Mouse (Mus musculus) forebrain, embryonic 13.5 days (tissue): ENCODE measurements at regions not wholly inside any gene's neighbourhood (a gene's known extent, or its start where the extent isn't known, plus 50 kb on each side); places are given as distances from the start of the nearest gene placed in this dataset.

Source experiments
- ATAC-seq: fragments of 200-750 bp; cut with Nextera tagmentation; 2 replicates; pipeline ENCODE4 v1.8.0; 2017
- H3K27ac ChIP-seq: fragments of 300-500 bp; sonication (generic); 2 replicates; pipeline ENCODE4 v1.5.1; 2015; ENCODE audit warnings: inconsistent platforms, mild to moderate bottlenecking, moderate library complexity
- H3K27me3 ChIP-seq: fragments of 300-500 bp; sonication (generic); 2 replicates; pipeline ENCODE4 v1.6.1; 2015; ENCODE audit warnings: mild to moderate bottlenecking, inconsistent platforms
- H3K36me3 ChIP-seq: fragments of 300-500 bp; sonication (generic); 2 replicates; pipeline ENCODE4 v1.6.1; 2015; ENCODE audit warnings: mild to moderate bottlenecking, inconsistent platforms; ENCODE audit not compliant: poor library complexity, severe bottlenecking
- H3K4me1 ChIP-seq: fragments of 300-500 bp; sonication (generic); 2 replicates; pipeline ENCODE4 v1.6.1; 2015; ENCODE audit warnings: inconsistent platforms
- H3K4me2 ChIP-seq: fragments of 300-500 bp; sonication (generic); 2 replicates; pipeline ENCODE4 v1.6.1; 2015; ENCODE audit warnings: inconsistent platforms, mild to moderate bottlenecking, moderate library complexity
- H3K4me3 ChIP-seq: fragments of 300-500 bp; sonication (generic); 2 replicates; pipeline ENCODE4 v1.5.1; 2015; ENCODE audit warnings: mild to moderate bottlenecking, inconsistent platforms
- H3K9ac ChIP-seq: fragments of 300-500 bp; sonication (generic); 2 replicates; pipeline ENCODE4 v1.6.1; 2015; ENCODE audit warnings: mild to moderate bottlenecking, inconsistent platforms
- H3K9me3 ChIP-seq: fragments of 300-500 bp; sonication (generic); replicated peaks from 2 replicates; pipeline ENCODE4 v1.6.1; 2016; ENCODE audit warnings: inconsistent platforms
- WGBS: fragments of 180-500 bp; shearing (Covaris S2); methylation state at CpG from one replicate; pipeline ENCODE4 v1.1.7; 2015; 5-methylcytosine and 5-hydroxymethylcytosine counted together

DNA sequence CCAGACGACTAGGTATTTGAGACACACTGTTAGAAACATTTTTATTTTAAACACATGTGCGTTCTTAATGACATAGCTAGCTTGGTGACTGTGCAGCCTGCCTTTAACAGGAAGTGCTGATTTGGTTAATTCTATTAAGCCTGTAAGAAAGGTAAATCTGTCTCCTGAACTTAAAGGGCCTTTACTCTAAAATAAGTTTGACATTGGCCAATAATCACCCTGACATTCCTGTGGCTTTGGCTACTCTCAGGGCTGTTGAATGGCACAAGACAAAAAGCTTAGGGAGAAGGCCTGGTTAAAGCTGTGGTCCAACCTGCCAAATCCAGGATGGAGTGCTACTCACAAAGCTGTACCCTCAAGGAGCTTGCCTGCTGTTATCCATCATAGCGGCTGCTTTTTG, 201.0 kb upstream of the Rspo3 start:
- Histone ChIP-seq H3K36me3 (no peaks in the 10 kb centered on the region), H3K4me2 (no peak overlapping the region), H3K9me3 (no peaks in the 10 kb centered on the region), H3K27ac (no peak overlapping the region), H3K9ac (no peak overlapping the region), H3K27me3 (no peaks in the 10 kb centered on the region), H3K4me3 (no peak overlapping the region), H3K4me1 (no peaks in the 10 kb centered on the region)
- no peak for ATAC-seq
- 88% methylated on average over 3 of the region's 3 CpGs for WGBS

DNA sequence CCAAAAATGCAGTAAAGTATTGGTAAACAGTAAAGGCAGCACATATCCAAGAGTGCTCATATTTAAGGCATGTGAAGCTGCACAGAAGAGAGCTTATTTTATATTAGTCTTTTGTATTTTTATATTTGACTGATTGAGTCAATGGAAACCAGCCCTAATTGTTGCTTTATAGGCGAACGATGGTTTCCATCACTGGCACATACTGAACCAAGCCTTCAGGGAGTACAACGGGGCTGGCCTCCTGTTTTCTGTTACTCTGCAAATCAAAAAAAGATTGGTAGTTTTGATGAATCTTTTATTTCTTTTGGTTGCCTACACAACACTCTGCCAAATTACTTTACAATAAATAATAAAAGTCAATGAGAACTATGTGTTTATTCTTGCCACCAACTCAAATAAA, 189.7 kb upstream of the Rspo3 start:
- ATAC-seq: no peak
- 94% methylated on average over 3 of the region's 3 CpGs for WGBS

GRCm38 (mm10) chr10:29710967-29711366, 175.3 kb upstream of the Rspo3 start:
- no peaks in the 10 kb centered on the region for H3K27me3 ChIP-seq
- H3K36me3 ChIP-seq: no peaks in the 10 kb centered on the region
- H3K4me2 ChIP-seq: no peak overlapping the region
- ATAC-seq: no peak
- H3K4me3 ChIP-seq: no peak overlapping the region
- no peak overlapping the region for H3K9ac ChIP-seq
- H3K4me1 ChIP-seq: no peaks in the 10 kb centered on the region
- H3K27ac ChIP-seq: no peak overlapping the region
- H3K9me3 ChIP-seq: no peaks in the 10 kb centered on the region
- WGBS: 61% methylated on average over 1 of the region's 1 CpGs

More for the DNA sequence above, 189.7 kb upstream of the Rspo3 start:
- H3K27me3 ChIP-seq: no peaks in the 10 kb centered on the region
- no peak overlapping the region for H3K27ac ChIP-seq
- H3K36me3 ChIP-seq: no peaks in the 10 kb centered on the region
- no peak overlapping the region for H3K9ac ChIP-seq
- no peak overlapping the region for H3K4me3 ChIP-seq
- no peaks in the 10 kb centered on the region for H3K4me1 ChIP-seq
- no peak overlapping the region for H3K4me2 ChIP-seq
- no peaks in the 10 kb centered on the region for H3K9me3 ChIP-seq

DNA sequence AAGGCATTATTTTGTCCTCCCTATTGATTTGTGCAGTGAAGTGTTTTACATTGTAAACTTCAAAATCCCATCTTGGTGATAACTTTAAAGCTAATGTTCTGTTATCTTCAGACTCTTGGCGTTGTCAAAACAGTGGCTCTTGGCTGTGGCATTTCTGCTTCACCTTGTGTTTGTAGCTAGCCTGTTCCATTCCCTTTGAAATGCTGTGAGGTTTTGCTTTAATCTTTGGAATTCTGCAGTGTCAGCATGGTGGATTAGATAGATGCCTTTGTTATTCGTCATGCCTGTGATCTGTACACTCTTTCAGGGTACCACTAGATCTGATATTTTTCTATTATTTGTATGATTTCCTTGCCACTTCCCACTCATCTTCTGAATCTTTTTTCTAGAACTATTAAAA, 173.0 kb upstream of the Rspo3 start:
- 49% methylated on average over 2 of the region's 2 CpGs for WGBS
- Histone ChIP-seq H3K27ac (no peak overlapping the region), H3K27me3 (no peaks in the 10 kb centered on the region), H3K9me3 (no peaks in the 10 kb centered on the region), H3K9ac (no peak overlapping the region), H3K36me3 (no peaks in the 10 kb centered on the region), H3K4me3 (no peak overlapping the region), H3K4me2 (no peak overlapping the region), H3K4me1 (no peaks in the 10 kb centered on the region)
- no peak for ATAC-seq

GRCm38 (mm10) chr10:29693009-29693935, 157.6 kb upstream of the Rspo3 start:
- H3K27ac ChIP-seq: no peak overlapping the region
- no peaks in the 10 kb centered on the region for H3K4me1 ChIP-seq
- no peaks in the 10 kb centered on the region for H3K36me3 ChIP-seq
- no peak for ATAC-seq
- H3K27me3 ChIP-seq: no peaks in the 10 kb centered on the region
- H3K9ac ChIP-seq: no peak overlapping the region
- no peak overlapping the region for H3K4me2 ChIP-seq
- 84% methylated on average over 15 of the region's 15 CpGs for WGBS
- no peaks in the 10 kb centered on the region for H3K9me3 ChIP-seq
- H3K4me3 ChIP-seq: no peak overlapping the region

GRCm38 (mm10) chr10:29689529-29689928, 153.9 kb upstream of the Rspo3 start:
- Histone ChIP-seq H3K36me3 (no peaks in the 10 kb centered on the region), H3K9ac (no peak overlapping the region), H3K9me3 (no peaks in the 10 kb centered on the region), H3K4me2 (no peak overlapping the region), H3K4me3 (no peak overlapping the region), H3K4me1 (no peaks in the 10 kb centered on the region), H3K27me3 (no peaks in the 10 kb centered on the region), H3K27ac (no peak overlapping the region)
- WGBS: 89% methylated on average over 3 of the region's 3 CpGs
- peak; percentile 45; the same call in 1 of the 2 replicates for ATAC-seq

GRCm38 (mm10) chr10:29686982-29687381, 151.3 kb upstream of the Rspo3 start:
- H3K4me2 ChIP-seq: no peak overlapping the region
- no peak overlapping the region for H3K27ac ChIP-seq
- H3K27me3 ChIP-seq: no peaks in the 10 kb centered on the region
- WGBS: 69% methylated on average over 5 of the region's 5 CpGs
- ATAC-seq: no peak
- no peak overlapping the region for H3K4me3 ChIP-seq
- H3K36me3 ChIP-seq: no peaks in the 10 kb centered on the region
- no peaks in the 10 kb centered on the region for H3K4me1 ChIP-seq
- no peaks in the 10 kb centered on the region for H3K9me3 ChIP-seq
- no peak overlapping the region for H3K9ac ChIP-seq

GRCm38 (mm10) chr10:29674377-29674776, 138.7 kb upstream of the Rspo3 start:
- no peak overlapping the region for H3K4me3 ChIP-seq
- H3K27me3 ChIP-seq: no peaks in the 10 kb centered on the region
- no peak overlapping the region for H3K9ac ChIP-seq
- 27% methylated on average over 3 of the region's 3 CpGs for WGBS
- H3K4me1 ChIP-seq: no peaks in the 10 kb centered on the region
- no peak; the same call in 1 of the 2 replicates for ATAC-seq
- H3K27ac ChIP-seq: no peak overlapping the region
- H3K4me2 ChIP-seq: no peak overlapping the region
- H3K9me3 ChIP-seq: no peaks in the 10 kb centered on the region
- H3K36me3 ChIP-seq: no peaks in the 10 kb centered on the region

GRCm38 (mm10) chr10:29661752-29662151, 126.1 kb upstream of the Rspo3 start:
- Histone ChIP-seq H3K4me2 (no peak overlapping the region), H3K4me3 (no peak overlapping the region), H3K27ac (no peak overlapping the region), H3K9ac (no peak overlapping the region), H3K9me3 (no peaks in the 10 kb centered on the region), H3K36me3 (no peaks in the 10 kb centered on the region), H3K27me3 (no peaks in the 10 kb centered on the region), H3K4me1 (no peaks in the 10 kb centered on the region)
- peak; percentile 77 for ATAC-seq
- 33% methylated on average over 1 of the region's 1 CpGs for WGBS

- no peak overlapping the region for H3K4me3 ChIP-seq
- H3K9ac ChIP-seq: no peak overlapping the region
- no peaks in the 10 kb centered on the region for H3K27me3 ChIP-seq
- H3K4me2 ChIP-seq: no peak overlapping the region
- H3K36me3 ChIP-seq: no peaks in the 10 kb centered on the region
- no peaks in the 10 kb centered on the region for H3K4me1 ChIP-seq
- WGBS: 80% methylated on average over 1 of the region's 1 CpGs
- no peak for ATAC-seq
- H3K9me3 ChIP-seq: no peaks in the 10 kb centered on the region
- no peak overlapping the region for H3K27ac ChIP-seq
Measured at GRCm38 (mm10) chr10:29640249-29640648, 104.6 kb upstream of the Rspo3 start.

DNA sequence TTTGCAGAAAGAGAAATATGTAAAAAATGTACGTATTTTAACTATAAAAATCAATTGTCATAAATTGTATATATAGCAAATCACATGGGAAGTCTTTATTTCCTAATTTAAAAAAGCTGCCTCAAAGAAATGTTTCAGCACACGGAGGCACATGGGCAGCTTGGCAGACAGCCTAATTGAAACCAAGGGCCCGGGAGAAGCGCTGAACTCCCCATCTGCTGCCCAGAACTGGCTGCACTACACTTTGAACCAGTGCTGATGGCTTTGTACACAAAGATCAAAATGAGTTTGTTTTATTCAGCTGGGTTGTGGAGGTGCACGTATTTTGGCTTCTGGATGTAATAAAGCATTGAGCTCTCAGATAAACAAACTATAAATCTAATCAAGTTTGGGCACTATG, 100.2 kb upstream of the Rspo3 start:
- Histone ChIP-seq H3K4me1 (no peaks in the 10 kb centered on the region), H3K4me3 (no peak overlapping the region), H3K9ac (no peak overlapping the region), H3K27me3 (no peaks in the 10 kb centered on the region), H3K36me3 (no peaks in the 10 kb centered on the region), H3K4me2 (no peak overlapping the region), H3K9me3 (no peaks in the 10 kb centered on the region), H3K27ac (no peak overlapping the region)
- WGBS: 36% methylated on average over 5 of the region's 5 CpGs
- ATAC-seq: peak; percentile 74

DNA sequence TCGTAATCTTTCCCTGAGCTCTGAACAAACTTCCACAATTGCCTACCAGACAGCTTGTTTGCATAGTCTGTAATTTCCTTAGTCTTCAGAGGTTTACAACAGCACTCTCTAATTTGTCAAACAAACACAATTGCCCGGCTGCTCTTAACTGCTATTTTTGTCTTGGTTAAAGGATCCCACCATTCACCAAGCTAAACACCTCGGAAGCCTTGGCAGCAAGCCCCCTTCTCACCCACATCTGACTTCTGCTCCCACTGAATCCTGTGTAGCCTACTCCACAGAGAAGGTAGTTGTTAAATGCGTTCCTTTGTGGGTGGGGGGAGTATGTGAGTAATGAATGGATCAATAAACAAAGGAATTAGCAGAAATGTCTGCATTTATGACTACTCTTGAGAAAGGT, 59.8 kb upstream of the Rspo3 start:
- H3K4me3 ChIP-seq: no peak overlapping the region
- H3K27ac ChIP-seq: no peak overlapping the region
- no peaks in the 10 kb centered on the region for H3K9me3 ChIP-seq
- no peaks in the 10 kb centered on the region for H3K27me3 ChIP-seq
- 31% methylated on average over 4 of the region's 4 CpGs for WGBS
- ATAC-seq: peak; percentile 41; the same call in 1 of the 2 replicates
- H3K4me2 ChIP-seq: no peak overlapping the region
- no peaks in the 10 kb centered on the region for H3K36me3 ChIP-seq
- no peaks in the 10 kb centered on the region for H3K4me1 ChIP-seq
- H3K9ac ChIP-seq: no peak overlapping the region

DNA sequence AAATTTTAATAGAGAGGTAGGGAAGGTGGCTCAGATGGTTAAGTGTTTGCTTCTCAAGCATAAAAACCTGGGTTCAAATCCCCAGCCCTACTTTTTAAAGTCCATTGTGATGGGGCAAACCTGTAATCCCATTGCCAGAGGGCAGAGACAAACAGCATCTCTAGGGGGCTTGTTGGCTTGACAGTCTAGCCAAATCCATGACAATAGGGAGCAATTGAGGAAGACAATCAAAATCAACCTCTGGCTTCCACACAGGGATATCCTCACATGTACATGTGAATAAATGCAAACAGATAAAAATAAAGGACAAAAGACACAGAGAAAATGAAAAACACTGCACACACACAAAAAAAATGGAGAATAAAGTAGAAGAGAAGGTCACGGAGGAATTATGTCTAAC, 59.3 kb upstream of the Rspo3 start:
- 44% methylated on average over 1 of the region's 1 CpGs for WGBS
- no peak overlapping the region for H3K4me2 ChIP-seq
- no peak overlapping the region for H3K4me3 ChIP-seq
- H3K27ac ChIP-seq: no peak overlapping the region
- no peak overlapping the region for H3K9ac ChIP-seq
- no peak for ATAC-seq
- no peaks in the 10 kb centered on the region for H3K27me3 ChIP-seq
- H3K9me3 ChIP-seq: no peaks in the 10 kb centered on the region
- H3K36me3 ChIP-seq: no peaks in the 10 kb centered on the region
- no peaks in the 10 kb centered on the region for H3K4me1 ChIP-seq
